ENCODE assay signal across 26 mouse cellular contexts in genomic region chr5:8634489-8634975, GRCm38 (mm10). TPM values are rescaled to one million over a fixed set of nuclear protein-coding genes. Genes with fewer than 3 reads are reported as not detected.
DNase-seq lines count a peak whose midpoint lies in the region; ATAC-seq lines count a peak whose summit lies in the region.
"Had no signal": no experiment of that assay in that cellular context is flagged by ENCODE, and none has a peak within 500 bp of the region (broad histone marks: within the 10 kb centered on the region; RNA-seq: fewer than 3 reads in every experiment).

No protein-coding gene starts in this region.

- H3K9ac ChIP-seq in intestine, embryonic 16.5 days (ENCODE audit: low read depth, low read length) = no peak overlapping the region
- H3K9ac ChIP-seq: forebrain, embryonic 13.5 days; heart, embryonic 13.5 days; hindbrain, embryonic 12.5 days had no signal

- no peak overlapping the region for H3K4me2 ChIP-seq in intestine, embryonic 16.5 days (ENCODE audit: low read depth, low read length)
- H3K4me2 ChIP-seq: forebrain, embryonic 13.5 days; heart, embryonic 13.5 days; hindbrain, embryonic 12.5 days had no signal

- no peaks in the 10 kb centered on the region for H3K36me3 ChIP-seq in intestine, embryonic 16.5 days (ENCODE audit: control insufficient read depth, insufficient read depth, low read length)
- H3K36me3 ChIP-seq: forebrain, embryonic 10.5 days; heart, embryonic 10.5 days; heart, embryonic 13.5 days; hindbrain, embryonic 12.5 days had no signal

- ATAC-seq in intestine, embryonic 16.5 days = peak; percentile 94
- no peak for ATAC-seq in cerebellum, adult (ENCODE audit: insufficient number of reproducible peaks, low FRiP score, low TSS enrichment)
- ATAC-seq: forebrain, embryonic 13.5 days; forebrain, embryonic 16.5 days; hindbrain, embryonic 16.5 days; Patski had no signal

- no peaks in the 10 kb centered on the region for H3K9me3 ChIP-seq in intestine, embryonic 16.5 days (ENCODE audit: control insufficient read depth, low read length)
- H3K9me3 ChIP-seq: forebrain, embryonic 10.5 days; forebrain, embryonic 13.5 days; heart, embryonic 10.5 days; heart, embryonic 13.5 days; hindbrain, embryonic 12.5 days had no signal

- no peak overlapping the region for H3K27ac ChIP-seq in intestine, embryonic 16.5 days (ENCODE audit: low read length)
- H3K27ac ChIP-seq: forebrain, embryonic 10.5 days; forebrain, embryonic 13.5 days; gastrocnemius, adult 2 months; heart, embryonic 10.5 days; heart, embryonic 13.5 days; hindbrain, embryonic 12.5 days had no signal

- no peak overlapping the region for H3K4me3 ChIP-seq in intestine, embryonic 16.5 days (ENCODE audit: low read length)
- H3K4me3 ChIP-seq: forebrain, embryonic 10.5 days; forebrain, embryonic 13.5 days; gastrocnemius, adult 2 months; heart, embryonic 10.5 days; heart, embryonic 13.5 days; hindbrain, embryonic 12.5 days had no signal

- peak; percentile 41 to 79 for DNase-seq in adrenal gland, adult (ENCODE audit: inconsistent age in 2 of 2, low spot score in 1 of 2)
- no peak for DNase-seq in adrenal gland, postnatal 4 days (ENCODE audit: low spot score in 2 of 2)
- DNase-seq in Muller cell, postnatal 12 days (ENCODE audit: inconsistent ontology term) = peak; percentile 5
- peak; percentile 16 for DNase-seq in adrenal gland, postnatal 14 days
- no peak for DNase-seq in retina, postnatal 1 day
- no peak for DNase-seq in right cerebral cortex, adult 18-20 months
- DNase-seq: cerebellum, adult 18-20 months; cerebellum, adult 9-10 months; cerebellum, postnatal 14 days; gastrocnemius, adult 2 months; gastrocnemius, postnatal 14 days; heart, adult 18-20 months; heart, postnatal 14 days; heart, postnatal 4 days; kidney, adult 11 months; kidney, adult 9 months had no signal

- no peaks in the 10 kb centered on the region for H3K27me3 ChIP-seq in intestine, embryonic 16.5 days (replicated peaks; ENCODE audit: control insufficient read depth, insufficient read depth, low read length)
- H3K27me3 ChIP-seq: forebrain, embryonic 13.5 days; heart, embryonic 13.5 days; hindbrain, embryonic 12.5 days had no signal

- no peaks in the 10 kb centered on the region for H3K4me1 ChIP-seq in intestine, embryonic 16.5 days (ENCODE audit: control insufficient read depth, insufficient read depth, low read length)
- H3K4me1 ChIP-seq: forebrain, embryonic 10.5 days; forebrain, embryonic 13.5 days; heart, embryonic 10.5 days; heart, embryonic 13.5 days; hindbrain, embryonic 12.5 days had no signal

RNA-seq across cellular contexts. Expression of gene Rundc3b, which starts 11.8 kb away (rescaled TPM):
- 1 to 10 TPM; 8.2 to 9.3 TPM for total RNA-seq in adrenal gland, postnatal 4 days (2021)
- 4.6 and 6.0 TPM in 2 replicates for total RNA-seq in adrenal gland, postnatal 14 days (2021)
- polyA plus RNA-seq in intestine, embryonic 16.5 days (2015; fragmentation: Nextera tagmentation; extraction: Ambion mirVana) = 5.4 and 6.1 TPM in 2 replicates

RNA-seq across cellular contexts. Expression of gene Abcb1a, which starts 25.3 kb away (rescaled TPM):
- 10 to 100 TPM; 11.5 to 11.9 TPM for total RNA-seq in adrenal gland, postnatal 4 days (2021)
- total RNA-seq in adrenal gland, postnatal 14 days (2021) = 24.8 and 26.2 TPM in 2 replicates
- 9.0 and 11.9 TPM in 2 replicates for polyA plus RNA-seq in intestine, embryonic 16.5 days (2015; fragmentation: Nextera tagmentation; extraction: Ambion mirVana)

Comparison
In these comparisons a context has a peak if more than half of its experiments do, and no peak if none do; other contexts are left out.
1. DNase-seq: peak in adrenal gland, adult (2 of 2), Muller cell, postnatal 12 days (single experiment) and adrenal gland, postnatal 14 days (single experiment); none in adrenal gland, postnatal 4 days (0 of 2), retina, postnatal 1 day (single experiment) and right cerebral cortex, adult 18-20 months (single experiment).